Mouse (Mus musculus) heart, postnatal 10 days (tissue): ENCODE data around the gene A130010J15Rik. TPM values are rescaled to one million over a fixed set of nuclear protein-coding genes. Genes with fewer than 3 reads are reported as not detected.

Source experiments
- total RNA-seq, 2 experiments: library from RNA; stranded (reverse); gene quantifications; 2 replicates each; pipeline ENCODE4 v1.2.3; 2021

Gene A130010J15Rik
- total RNA-seq, 2 experiments from 2014 or later: 5.5 to 6.1 TPM

Other genes with a start within 250 kb of the A130010J15Rik start
- gene Syt14, start 132.3 kb upstream of the A130010J15Rik start, total RNA-seq: under 1 TPM; 0.12 to 0.15 TPM
- 10 to 100 TPM in 1 of 2 experiments, 1 to 10 TPM in 1; 7.0 to 10.8 TPM for gene Diexf, start 37.8 kb upstream of the A130010J15Rik start, total RNA-seq
- 1 to 10 TPM; 4.1 to 4.6 TPM for gene Irf6, start 14.9 kb upstream of the A130010J15Rik start, total RNA-seq
- 1 to 10 TPM; 1.6 to 2.6 TPM for gene Traf3ip3, start 33.7 kb downstream of the A130010J15Rik start, total RNA-seq
- gene Lamb3, start 39.7 kb downstream of the A130010J15Rik start, total RNA-seq: 10 to 100 TPM in 1 of 2 experiments, 1 to 10 TPM in 1; 9.0 to 12.2 TPM
- 1 to 10 TPM; 1.1 to 1.3 TPM for gene Hsd11b1, start 96.0 kb downstream of the A130010J15Rik start, total RNA-seq
- gene G0s2, start 105.2 kb downstream of the A130010J15Rik start, total RNA-seq: 10 to 100 TPM; 51.2 to 51.4 TPM
- gene Camk1g, start 202.3 kb downstream of the A130010J15Rik start, total RNA-seq: 1 to 10 TPM; 1.4 to 1.6 TPM